Mouse (Mus musculus): ENCODE measurements around the gene Arhgef25. TPM values are rescaled to one million over a fixed set of nuclear protein-coding genes. Genes with fewer than 3 reads are reported as not detected.
A peak's percentile ranks its signal among the peaks of the same experiment; 100 is the strongest.

The Arhgef25 gene
- polyA plus RNA-seq, 1 experiment from 2014 or later = 19.6 TPM

- Histone ChIP-seq H3K4me2 (ENCODE audit: low read length) (peak within 1 kb of the TSS; percentile 90), H3K4me1 (ENCODE audit: control insufficient read depth, insufficient read depth, low read length) (peaks cover 10% of the 10 kb centered on the region), H3K9ac (replicated peaks; ENCODE audit: low read length) (peak within 1 kb of the TSS; percentile 76), H3K36me3 (ENCODE audit: control insufficient read depth, insufficient read depth, low read length) (peaks cover 17% of the 10 kb centered on the region), H3K27me3 (ENCODE audit: control insufficient read depth, insufficient read depth, low read length) (no peaks in the 10 kb centered on the region), H3K4me3 (replicated peaks; ENCODE audit: low read depth, low read length) (peak within 1 kb of the TSS; percentile 78), H3K27ac (replicated peaks; ENCODE audit: low read depth, low read length) (peak within 1 kb of the TSS; percentile 45; the same call in 1 of the 2 replicates), H3K9me3 (ENCODE audit: control insufficient read depth, low read length) (no peaks in the 10 kb centered on the region)
- DNase-seq (peak; percentile 91), ATAC-seq (ENCODE audit: low FRiP score, low TSS enrichment) (peak; percentile 95)
- WGBS = 0% methylated on average over 47 of the region's 47 CpGs
Measured at GRCm38 (mm10) chr10:127211414-127211854, 21.6 kb upstream of the Arhgef25 start, which contains the start of gene Pip4k2c. TSS of gene Pip4k2c (minus strand) at chr10:127211585.

- Histone ChIP-seq H3K4me2 (ENCODE audit: low read length) (peak overlapping the region; percentile 90), H3K36me3 (ENCODE audit: control insufficient read depth, insufficient read depth, low read length) (peaks cover 22% of the 10 kb centered on the region), H3K4me3 (replicated peaks; ENCODE audit: low read depth, low read length) (peak overlapping the region; percentile 78), H3K9me3 (ENCODE audit: control insufficient read depth, low read length) (no peaks in the 10 kb centered on the region), H3K9ac (replicated peaks; ENCODE audit: low read length) (peak overlapping the region; percentile 76), H3K27ac (replicated peaks; ENCODE audit: low read depth, low read length) (peak overlapping the region; percentile 45; the same call in 1 of the 2 replicates), H3K27me3 (ENCODE audit: control insufficient read depth, insufficient read depth, low read length) (no peaks in the 10 kb centered on the region), H3K4me1 (ENCODE audit: control insufficient read depth, insufficient read depth, low read length) (peaks cover 10% of the 10 kb centered on the region)
- 0% methylated on average over 25 of the region's 25 CpGs for WGBS
- ATAC-seq (ENCODE audit: low FRiP score, low TSS enrichment) (peak; percentile 64), DNase-seq (no peak)
Measured at GRCm38 (mm10) chr10:127210961-127211405, 21.1 kb upstream of the Arhgef25 start.

GRCm38 (mm10) chr10:127209928-127210570 is 20.2 kb upstream of the Arhgef25 start:
- no peaks in the 10 kb centered on the region for H3K9me3 ChIP-seq (ENCODE audit: control insufficient read depth, low read length)
- peaks cover 31% of the 10 kb centered on the region for H3K36me3 ChIP-seq (ENCODE audit: control insufficient read depth, insufficient read depth, low read length)
- H3K27ac ChIP-seq (replicated peaks; ENCODE audit: low read depth, low read length) = no peak overlapping the region
- peak overlapping the region; percentile 78; the same call in 1 of the 2 replicates for H3K4me3 ChIP-seq (replicated peaks; ENCODE audit: low read depth, low read length)
- H3K9ac ChIP-seq (replicated peaks; ENCODE audit: low read length) = peak overlapping the region; percentile 76; the same call in 1 of the 2 replicates
- ATAC-seq (ENCODE audit: low FRiP score, low TSS enrichment) = no peak
- no peaks in the 10 kb centered on the region for H3K27me3 ChIP-seq (ENCODE audit: control insufficient read depth, insufficient read depth, low read length)
- no peak for DNase-seq
- 87% methylated on average over 13 of the region's 13 CpGs for WGBS
- H3K4me1 ChIP-seq (ENCODE audit: control insufficient read depth, insufficient read depth, low read length) = peaks cover 10% of the 10 kb centered on the region
- peak overlapping the region; percentile 90 for H3K4me2 ChIP-seq (ENCODE audit: low read length)

GRCm38 (mm10) chr10:127208921-127209320 is 19.0 kb upstream of the Arhgef25 start:
- peaks cover 40% of the 10 kb centered on the region for H3K36me3 ChIP-seq (ENCODE audit: control insufficient read depth, insufficient read depth, low read length)
- no peak overlapping the region for H3K4me2 ChIP-seq (ENCODE audit: low read length)
- no peaks in the 10 kb centered on the region for H3K27me3 ChIP-seq (ENCODE audit: control insufficient read depth, insufficient read depth, low read length)
- DNase-seq = no peak
- H3K4me3 ChIP-seq (replicated peaks; ENCODE audit: low read depth, low read length) = no peak overlapping the region
- no peak overlapping the region for H3K27ac ChIP-seq (replicated peaks; ENCODE audit: low read depth, low read length)
- H3K4me1 ChIP-seq (ENCODE audit: control insufficient read depth, insufficient read depth, low read length) = peaks cover 10% of the 10 kb centered on the region
- no peak for ATAC-seq (ENCODE audit: low FRiP score, low TSS enrichment)
- WGBS = 90% methylated on average over 4 of the region's 4 CpGs
- no peaks in the 10 kb centered on the region for H3K9me3 ChIP-seq (ENCODE audit: control insufficient read depth, low read length)
- H3K9ac ChIP-seq (replicated peaks; ENCODE audit: low read length) = no peak overlapping the region

- whole genome bisulfite sequencing = 93% methylated on average over 10 of the region's 10 CpGs
- no peak overlapping the region for H3K9ac ChIP-seq (replicated peaks; ENCODE audit: low read length)
- no peak for ATAC-seq (ENCODE audit: low FRiP score, low TSS enrichment)
Measured at GRCm38 (mm10) chr10:127205373-127205772, 15.5 kb upstream of the Arhgef25 start.

GRCm38 (mm10) chr10:127204589-127204988 is 14.7 kb upstream of the Arhgef25 start:
- Histone ChIP-seq H3K4me2 (ENCODE audit: low read length) (no peak overlapping the region), H3K27me3 (ENCODE audit: control insufficient read depth, insufficient read depth, low read length) (no peaks in the 10 kb centered on the region), H3K9ac (replicated peaks; ENCODE audit: low read length) (no peak overlapping the region), H3K27ac (replicated peaks; ENCODE audit: low read depth, low read length) (no peak overlapping the region), H3K36me3 (ENCODE audit: control insufficient read depth, insufficient read depth, low read length) (peaks cover 70% of the 10 kb centered on the region), H3K4me1 (ENCODE audit: control insufficient read depth, insufficient read depth, low read length) (no peaks in the 10 kb centered on the region), H3K4me3 (replicated peaks; ENCODE audit: low read depth, low read length) (no peak overlapping the region), H3K9me3 (ENCODE audit: control insufficient read depth, low read length) (no peaks in the 10 kb centered on the region)
- DNase-seq (no peak), ATAC-seq (ENCODE audit: low FRiP score, low TSS enrichment) (no peak)
- 95% methylated on average over 5 of the region's 5 CpGs for WGBS

More at GRCm38 (mm10) chr10:127205373-127205772, 15.5 kb upstream of the Arhgef25 start:
- H3K9me3 ChIP-seq (ENCODE audit: control insufficient read depth, low read length) = no peaks in the 10 kb centered on the region
- no peak overlapping the region for H3K4me3 ChIP-seq (replicated peaks; ENCODE audit: low read depth, low read length)
- H3K4me1 ChIP-seq (ENCODE audit: control insufficient read depth, insufficient read depth, low read length) = peaks cover 4% of the 10 kb centered on the region
- peaks cover 62% of the 10 kb centered on the region for H3K36me3 ChIP-seq (ENCODE audit: control insufficient read depth, insufficient read depth, low read length)
- no peak overlapping the region for H3K4me2 ChIP-seq (ENCODE audit: low read length)
- no peak overlapping the region for H3K27ac ChIP-seq (replicated peaks; ENCODE audit: low read depth, low read length)
- H3K27me3 ChIP-seq (ENCODE audit: control insufficient read depth, insufficient read depth, low read length) = no peaks in the 10 kb centered on the region
- DNase-seq = no peak

- Histone ChIP-seq H3K4me2 (ENCODE audit: low read length) (no peak overlapping the region), H3K9ac (replicated peaks; ENCODE audit: low read length) (no peak overlapping the region), H3K4me1 (ENCODE audit: control insufficient read depth, insufficient read depth, low read length) (no peaks in the 10 kb centered on the region), H3K9me3 (ENCODE audit: control insufficient read depth, low read length) (no peaks in the 10 kb centered on the region), H3K27ac (replicated peaks; ENCODE audit: low read depth, low read length) (no peak overlapping the region), H3K36me3 (ENCODE audit: control insufficient read depth, insufficient read depth, low read length) (peaks cover 81% of the 10 kb centered on the region), H3K27me3 (ENCODE audit: control insufficient read depth, insufficient read depth, low read length) (no peaks in the 10 kb centered on the region), H3K4me3 (replicated peaks; ENCODE audit: low read depth, low read length) (no peak overlapping the region)
- ATAC-seq (ENCODE audit: low FRiP score, low TSS enrichment) (no peak), DNase-seq (no peak)
- WGBS = 98% methylated on average over 3 of the region's 3 CpGs
Measured at GRCm38 (mm10) chr10:127203106-127203505, 13.2 kb upstream of the Arhgef25 start.

- no peak for DNase-seq
- WGBS = 87% methylated on average over 8 of the region's 8 CpGs
- no peak for ATAC-seq (ENCODE audit: low FRiP score, low TSS enrichment)
- H3K9ac ChIP-seq (replicated peaks; ENCODE audit: low read length) = no peak overlapping the region
- H3K4me3 ChIP-seq (replicated peaks; ENCODE audit: low read depth, low read length) = no peak overlapping the region
- H3K4me2 ChIP-seq (ENCODE audit: low read length) = no peak overlapping the region
- peaks cover 61% of the 10 kb centered on the region for H3K36me3 ChIP-seq (ENCODE audit: control insufficient read depth, insufficient read depth, low read length)
- peaks cover 10% of the 10 kb centered on the region for H3K4me1 ChIP-seq (ENCODE audit: control insufficient read depth, insufficient read depth, low read length)
- no peaks in the 10 kb centered on the region for H3K27me3 ChIP-seq (ENCODE audit: control insufficient read depth, insufficient read depth, low read length)
- H3K9me3 ChIP-seq (ENCODE audit: control insufficient read depth, low read length) = no peaks in the 10 kb centered on the region
- no peak overlapping the region for H3K27ac ChIP-seq (replicated peaks; ENCODE audit: low read depth, low read length)
Measured at GRCm38 (mm10) chr10:127200279-127200678, 10.4 kb upstream of the Arhgef25 start.

- DNase-seq (no peak), ATAC-seq (ENCODE audit: low FRiP score, low TSS enrichment) (no peak)
- H3K9me3 ChIP-seq (ENCODE audit: control insufficient read depth, low read length) = no peaks in the 10 kb centered on the region
- peaks cover 52% of the 10 kb centered on the region for H3K36me3 ChIP-seq (ENCODE audit: control insufficient read depth, insufficient read depth, low read length)
- H3K27me3 ChIP-seq (ENCODE audit: control insufficient read depth, insufficient read depth, low read length) = no peaks in the 10 kb centered on the region
- H3K27ac ChIP-seq (replicated peaks; ENCODE audit: low read depth, low read length) = no peak overlapping the region
- H3K4me3 ChIP-seq (replicated peaks; ENCODE audit: low read depth, low read length) = no peak overlapping the region
- no peak overlapping the region for H3K9ac ChIP-seq (replicated peaks; ENCODE audit: low read length)
- 86% methylated on average over 11 of the region's 11 CpGs for WGBS
- peaks cover 17% of the 10 kb centered on the region for H3K4me1 ChIP-seq (ENCODE audit: control insufficient read depth, insufficient read depth, low read length)
- H3K4me2 ChIP-seq (ENCODE audit: low read length) = no peak overlapping the region
Measured at GRCm38 (mm10) chr10:127199474-127199873, 9.6 kb upstream of the Arhgef25 start.

Data from midbrain, embryonic 14.5 days (tissue).